Mouse (Mus musculus) heart, postnatal 10 days (tissue): ENCODE measurements around the gene Mtmr4. TPM values are rescaled to one million over a fixed set of nuclear protein-coding genes. Genes with fewer than 3 reads are reported as not detected.
A peak's percentile ranks its signal among the peaks of the same experiment; 100 is the strongest.

Experiments used
- DNase-seq, 2 experiments: peaks; one replicate each; pipeline ENCODE4 v3.0.0; 2021
- intact Hi-C: fragments of 180-260 bp; cut with DNase I; formaldehyde crosslinking; loops from one replicate; pipeline ENCODE4 v1.15.1; 2025
- total RNA-seq, 2 experiments: library from RNA; stranded (reverse); gene quantifications; 2 replicates each; pipeline ENCODE4 v1.2.3; 2021

Mtmr4 gene
- total RNA-seq, 2 experiments from 2014 or later, result 14.5 to 15.1 TPM

- intact Hi-C loops, result no loop called here
- no peak for DNase-seq
These were observed 17.3 kb downstream of the Mtmr4 start for GRCm38 (mm10) chr11:87609264-87609663.

GRCm38 (mm10) chr11:87611547-87611946, 19.6 kb downstream of the Mtmr4 start:
- DNase-seq, result no peak
- intact Hi-C loops, result no loop called here

DNA sequence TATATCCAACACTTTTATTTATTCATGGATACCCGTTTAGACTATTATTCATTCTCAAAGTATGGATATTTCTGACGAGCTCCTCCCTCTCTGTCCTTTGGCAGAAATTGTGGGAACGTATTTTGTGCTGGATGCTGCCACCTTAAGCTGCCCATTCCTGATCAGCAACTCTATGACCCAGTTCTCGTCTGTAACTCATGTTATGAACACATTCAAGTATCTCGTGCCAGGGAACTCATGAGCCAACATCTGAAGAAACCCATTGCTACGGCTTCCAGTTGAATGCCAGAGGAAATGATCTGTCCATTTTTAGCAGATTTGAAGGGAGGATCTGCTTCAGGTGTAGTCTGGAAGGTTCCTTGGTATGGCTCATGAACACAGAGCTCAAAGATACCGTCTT, 22.0 kb downstream of the Mtmr4 start:
- intact Hi-C loops, result no loop called here
- no peak for DNase-seq

DNA sequence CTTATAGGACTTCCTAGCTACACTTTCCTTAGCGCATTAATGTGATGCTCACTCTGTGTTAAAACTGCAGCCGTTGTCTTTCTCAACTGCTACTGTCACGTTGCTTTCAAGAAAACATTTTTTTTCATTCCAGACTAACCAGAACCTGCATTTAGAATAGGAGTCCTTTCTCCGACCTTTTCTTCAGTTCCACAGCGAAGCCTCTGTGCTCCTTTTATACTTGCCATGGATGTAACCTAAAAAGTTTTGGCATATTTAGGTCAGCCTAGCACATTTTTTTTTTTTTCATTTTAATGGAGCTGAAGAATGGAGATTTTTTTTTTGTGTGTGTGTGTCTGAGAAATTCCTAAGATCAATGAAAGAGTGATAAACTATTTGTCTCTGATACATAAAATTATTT, 23.6 kb downstream of the Mtmr4 start:
- DNase-seq, result no peak
- intact Hi-C loops, result no loop called here

DNA sequence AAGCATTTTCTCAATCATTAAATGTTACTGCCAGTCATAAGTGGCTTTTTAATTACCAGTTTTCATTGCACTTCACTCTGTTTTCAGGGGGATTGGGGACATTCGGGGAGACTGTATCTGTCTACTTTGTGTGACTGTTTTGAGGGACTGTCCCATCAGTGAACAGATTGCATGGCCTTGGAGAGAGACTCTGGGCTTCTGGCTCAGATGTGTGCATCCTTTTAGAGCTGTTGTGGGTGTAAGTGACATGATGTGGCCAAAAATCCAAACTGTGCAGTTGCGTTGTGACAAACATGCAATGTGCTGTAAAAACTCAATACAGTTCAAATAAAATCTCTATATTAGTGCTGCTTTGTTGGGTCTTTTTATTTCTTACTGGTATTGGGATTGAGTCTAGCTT, 24.0 kb downstream of the Mtmr4 start:
- intact Hi-C loops, result no loop called here

DNA sequence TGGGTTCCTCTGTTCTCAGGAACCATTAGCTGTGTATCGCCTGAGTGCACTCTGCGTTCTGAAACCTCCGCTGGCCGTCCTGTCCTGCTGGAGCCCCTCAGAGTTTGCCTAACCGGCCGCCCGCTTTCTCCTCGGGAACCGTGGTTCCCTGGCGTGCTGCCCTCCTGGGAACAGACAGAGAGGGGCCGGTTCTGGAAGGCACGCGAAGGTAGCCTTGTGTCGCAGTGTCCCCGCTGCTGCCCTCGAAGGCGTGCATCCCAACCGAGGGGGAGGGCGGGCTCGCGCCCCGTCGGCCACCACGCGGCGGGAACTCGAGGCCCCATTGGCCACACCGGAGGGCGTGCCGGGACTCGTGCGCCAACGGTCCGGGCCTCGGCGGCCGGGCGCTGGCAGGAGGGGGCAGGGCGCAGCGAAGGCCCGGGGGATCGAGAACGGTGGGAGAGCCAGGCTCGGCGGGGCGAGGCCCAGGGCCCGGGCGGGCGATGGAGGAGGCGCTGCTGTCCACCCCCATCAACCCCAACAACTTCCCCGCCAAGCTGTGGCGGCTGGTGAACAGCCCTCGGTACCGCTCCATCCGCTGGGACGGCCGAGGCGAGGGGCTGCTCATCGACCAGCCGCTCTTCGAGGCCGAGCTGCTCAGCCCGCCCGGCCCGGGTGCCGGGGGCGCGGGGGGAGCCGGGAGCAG, 25.0 kb downstream of the Mtmr4 start, which contains the start of gene Hsf5:
Hsf5 (plus strand) TSS at position 375 of the 685 bp plus-strand sequence.
- intact Hi-C loops, result no loop called here
- DNase-seq, result no peak

More for the DNA sequence above, 24.0 kb downstream of the Mtmr4 start:
- DNase-seq, result no peak

DNA sequence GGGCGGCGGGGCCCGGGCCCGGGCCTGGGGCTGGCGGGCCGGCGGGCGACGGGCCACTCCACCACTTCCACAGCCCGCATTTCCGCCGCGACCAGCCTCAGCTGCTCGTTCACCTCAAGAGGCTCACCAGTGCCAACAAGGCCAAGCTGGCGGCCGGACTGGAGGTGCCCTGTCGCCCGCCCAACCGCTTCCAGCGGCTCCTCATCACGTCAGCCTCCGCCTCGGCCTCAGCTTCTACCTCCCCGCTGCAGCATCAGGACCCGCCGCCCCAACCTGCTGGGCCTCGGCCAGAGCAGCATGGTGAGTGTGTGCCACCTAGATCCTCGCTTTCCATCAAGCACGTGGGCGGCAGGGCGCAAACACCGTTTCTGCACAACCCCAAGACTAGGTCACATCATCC, 25.6 kb downstream of the Mtmr4 start:
- DNase-seq, result no peak
- intact Hi-C loops, result no loop called here

GRCm38 (mm10) chr11:87623160-87623559, 31.2 kb downstream of the Mtmr4 start:
- intact Hi-C loops, result no loop called here

GRCm38 (mm10) chr11:87629859-87630258, 37.9 kb downstream of the Mtmr4 start:
- intact Hi-C loops, result no loop called here
- DNase-seq, result peak; percentile 44 to 59

More at GRCm38 (mm10) chr11:87623160-87623559, 31.2 kb downstream of the Mtmr4 start:
- no peak for DNase-seq

GRCm38 (mm10) chr11:87638793-87639192, 46.8 kb downstream of the Mtmr4 start:
- no peak for DNase-seq
- intact Hi-C loops, result no loop called here

DNA sequence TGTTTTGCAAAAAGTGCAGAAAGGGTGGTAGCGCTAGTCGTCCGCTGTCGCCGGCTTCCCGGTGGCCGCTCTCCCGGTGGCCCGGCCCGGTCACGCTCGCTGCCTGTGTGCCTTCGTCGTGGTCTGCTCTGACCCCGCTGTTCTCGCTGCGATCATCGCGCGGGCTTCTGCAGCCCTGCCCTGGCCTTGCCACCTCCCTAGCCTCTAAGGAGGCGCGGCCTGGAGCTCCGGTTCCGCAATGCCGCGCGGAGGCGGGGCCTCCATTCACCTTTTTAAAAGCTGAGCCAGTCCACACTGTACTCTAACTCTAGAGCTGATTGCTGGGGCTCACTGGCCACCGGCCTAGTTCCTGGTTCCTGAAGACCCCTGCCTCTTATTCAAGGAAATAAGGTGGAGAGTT, 47.2 kb downstream of the Mtmr4 start:
- peak; percentile 67 to 73 for DNase-seq
- intact Hi-C loops, result no loop called here

DNA sequence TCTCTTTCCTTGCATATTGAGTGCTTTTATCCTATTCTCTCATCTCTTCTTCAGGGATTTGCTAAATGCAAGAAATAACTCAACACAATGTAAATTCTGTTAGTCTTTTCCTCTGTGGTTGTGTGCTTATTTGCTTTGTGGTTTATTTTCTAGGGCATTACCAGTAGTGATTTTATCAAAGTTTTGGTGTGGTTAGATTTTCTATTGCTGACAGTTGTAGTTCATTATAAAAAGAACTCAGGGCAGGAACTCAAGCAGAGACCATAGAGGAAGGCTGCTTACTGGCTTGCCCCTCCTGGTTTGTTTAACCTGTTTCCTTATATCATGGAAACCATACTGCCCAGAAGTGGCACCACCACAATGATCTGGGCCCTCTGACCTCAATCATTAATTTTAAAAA, 50.9 kb downstream of the Mtmr4 start:
- intact Hi-C loops, result no loop called here
- no peak for DNase-seq

GRCm38 (mm10) chr11:87654693-87655092, 62.7 kb downstream of the Mtmr4 start:
- intact Hi-C loops, result no loop called here
- no peak for DNase-seq

GRCm38 (mm10) chr11:87659216-87659615, 67.3 kb downstream of the Mtmr4 start:
- intact Hi-C loops, result no loop called here

DNA sequence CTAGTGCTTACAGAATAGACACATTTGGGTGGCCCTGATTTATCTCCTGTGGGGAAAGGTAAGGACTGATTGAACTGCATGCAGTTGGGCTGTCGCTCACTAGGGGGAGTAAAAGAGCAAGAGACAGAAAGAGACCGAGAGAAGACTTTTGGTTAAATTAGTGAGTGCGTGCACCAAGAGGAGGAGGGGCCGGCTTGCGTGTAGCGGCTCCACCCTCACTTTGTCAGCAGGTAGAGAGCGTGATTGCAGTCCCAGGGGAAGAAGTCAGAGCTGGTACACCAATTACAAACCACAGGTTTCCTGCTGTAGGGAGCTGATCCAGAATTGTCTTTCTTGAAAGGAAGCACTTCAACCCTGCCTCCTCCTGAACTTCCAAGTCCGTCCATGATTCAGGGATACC, 70.4 kb downstream of the Mtmr4 start, which contains the start of gene Rnf43:
Rnf43 (plus strand) TSS at position 316 of the 400 bp plus-strand sequence.
- DNase-seq, result peak; percentile 82 to 89
- intact Hi-C loops, result loop anchor here (1.0 to 10.0 kb wide), 3 partner anchors 109 to 292 kb away; no protein-coding TSS in a partner anchor

More at GRCm38 (mm10) chr11:87659216-87659615, 67.3 kb downstream of the Mtmr4 start:
- no peak for DNase-seq

- intact Hi-C loops, result loop anchor here (1.0 to 10.0 kb wide), 3 partner anchors 108 to 292 kb away; no protein-coding TSS in a partner anchor
- DNase-seq, result no peak
These were observed 70.9 kb downstream of the Mtmr4 start for GRCm38 (mm10) chr11:87662822-87663221.

DNA sequence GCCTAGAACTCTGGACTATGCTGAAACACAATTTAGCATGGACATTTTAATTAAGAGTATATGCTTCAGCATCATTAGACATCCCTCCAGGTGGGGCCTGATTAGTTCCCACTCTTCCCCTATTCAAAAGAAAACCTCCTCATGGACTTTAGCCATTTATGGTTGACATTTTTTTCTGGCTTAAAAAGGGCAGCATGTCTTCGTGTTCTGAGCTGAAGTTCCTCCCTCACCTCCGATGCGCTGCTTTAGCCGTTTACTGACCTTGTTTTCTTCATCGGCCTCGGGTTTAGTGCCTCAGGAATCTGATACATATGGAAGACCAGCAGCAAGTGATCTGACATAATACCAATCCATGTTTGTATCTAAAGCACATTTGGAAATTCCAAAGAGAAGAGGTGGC, 72.0 kb downstream of the Mtmr4 start:
- intact Hi-C loops, result loop anchor here (2.0 to 10.0 kb wide), 2 partner anchors 153 to 291 kb away; no protein-coding TSS in a partner anchor
- no peak for DNase-seq

DNA sequence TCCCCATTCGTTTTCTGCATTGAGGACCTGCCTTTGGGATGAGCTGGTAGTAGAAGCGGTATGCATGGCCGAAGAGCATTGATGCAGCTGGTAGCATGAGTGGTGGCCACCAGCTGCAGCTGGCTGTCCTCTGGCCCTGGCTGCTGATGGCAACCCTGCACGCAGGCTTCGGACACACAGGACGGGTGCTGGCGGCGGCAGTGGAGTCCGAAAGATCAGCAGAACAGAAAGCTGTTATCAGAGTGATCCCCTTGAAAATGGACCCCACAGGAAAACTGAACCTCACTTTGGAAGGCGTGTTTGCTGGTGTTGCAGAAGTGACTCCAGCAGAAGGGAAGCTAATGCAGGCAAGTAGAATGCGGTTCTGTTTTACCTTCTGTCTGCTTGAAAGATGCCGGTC, 72.6 kb downstream of the Mtmr4 start:
- intact Hi-C loops, result loop anchor here (10.0 kb wide), 1 partner anchor 290 kb away; no protein-coding TSS in a partner anchor
- no peak for DNase-seq

GRCm38 (mm10) chr11:87665224-87665623, 73.3 kb downstream of the Mtmr4 start:
- intact Hi-C loops, result loop anchor here (10.0 kb wide), 1 partner anchor 290 kb away; no protein-coding TSS in a partner anchor
- no peak for DNase-seq

DNA sequence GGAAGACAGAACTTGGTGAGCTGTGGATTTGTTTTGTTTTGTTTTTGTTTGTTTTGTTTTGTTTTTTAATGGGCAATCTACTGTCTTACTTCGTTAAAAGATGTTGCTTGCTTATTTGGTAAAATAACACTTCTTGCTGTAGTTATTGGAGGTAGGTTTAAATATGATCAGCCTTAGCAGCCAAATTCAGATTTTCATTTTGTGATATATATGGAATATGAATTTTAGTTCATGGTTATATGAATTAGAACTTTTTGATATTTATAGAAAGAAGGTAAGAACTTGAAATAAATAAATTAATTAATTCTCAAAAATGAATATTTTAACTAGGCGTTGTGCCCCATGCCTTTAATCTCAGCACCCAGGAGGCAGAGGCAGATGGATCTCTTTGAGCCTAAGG, 73.7 kb downstream of the Mtmr4 start:
- intact Hi-C loops, result loop anchor here (10.0 kb wide), 1 partner anchor 289 kb away; no protein-coding TSS in a partner anchor
- no peak for DNase-seq
